Mouse (Mus musculus): ENCODE measurements around the gene Siva1. TPM values are rescaled to one million over a fixed set of nuclear protein-coding genes. Genes with fewer than 3 reads are reported as not detected.

The Siva1 gene
- polyA plus RNA-seq, 1 experiment from 2014 or later: 274 TPM

- Histone ChIP-seq H3K4me1 (ENCODE audit: control insufficient read depth, insufficient read depth, low read length) (peaks cover 52% of the 10 kb centered on the region), H3K27me3 (ENCODE audit: control insufficient read depth, insufficient read depth, low read length) (no peaks in the 10 kb centered on the region), H3K9me3 (ENCODE audit: control insufficient read depth, low read depth, low read length) (no peaks in the 10 kb centered on the region), H3K36me3 (ENCODE audit: control insufficient read depth, insufficient read depth, low read length) (peaks cover 34% of the 10 kb centered on the region), H3K4me2 (replicated peaks; ENCODE audit: low read depth, low read length) (peak overlapping the region; percentile 95), H3K4me3 (ENCODE audit: low read depth, low read length) (peak overlapping the region; percentile 98), H3K27ac (ENCODE audit: low read length) (peak overlapping the region; percentile 98), H3K9ac (replicated peaks; ENCODE audit: low read depth, low read length) (peak overlapping the region; percentile 100)
- no peak for ATAC-seq (ENCODE audit: insufficient number of reproducible peaks, insufficient read depth, low FRiP score, low read depth)
- WGBS: 3% methylated on average over 21 of the region's 21 CpGs
Observed at GRCm38 (mm10) chr12:112672744-112673575, 28.5 kb downstream of the Siva1 start.

- under 1% methylated on average over 40 of the region's 68 CpGs for WGBS
- ATAC-seq (ENCODE audit: insufficient number of reproducible peaks, insufficient read depth, low FRiP score, low read depth): no peak
- H3K4me1 ChIP-seq (ENCODE audit: control insufficient read depth, insufficient read depth, low read length): peaks cover 53% of the 10 kb centered on the region
Observed at GRCm38 (mm10) chr12:112673576-112674091, 29.2 kb downstream of the Siva1 start.

GRCm38 (mm10) chr12:112674132-112675011, 29.9 kb downstream of the Siva1 start, which contains the start of gene Akt1:
Gene Akt1 (minus strand): TSS chr12:112674884.
- Histone ChIP-seq H3K9me3 (ENCODE audit: control insufficient read depth, low read depth, low read length) (no peaks in the 10 kb centered on the region), H3K27me3 (ENCODE audit: control insufficient read depth, insufficient read depth, low read length) (no peaks in the 10 kb centered on the region), H3K4me1 (ENCODE audit: control insufficient read depth, insufficient read depth, low read length) (peaks cover 54% of the 10 kb centered on the region), H3K9ac (replicated peaks; ENCODE audit: low read depth, low read length) (peak within 1 kb of the TSS; percentile 100), H3K4me3 (ENCODE audit: low read depth, low read length) (peak within 1 kb of the TSS; percentile 98), H3K27ac (ENCODE audit: low read length) (peak within 1 kb of the TSS; percentile 98), H3K36me3 (ENCODE audit: control insufficient read depth, insufficient read depth, low read length) (peaks cover 21% of the 10 kb centered on the region; the same call in 1 of the 2 replicates), H3K4me2 (replicated peaks; ENCODE audit: low read depth, low read length) (peak within 1 kb of the TSS; percentile 95)
- peak; percentile 43 for ATAC-seq (ENCODE audit: insufficient number of reproducible peaks, insufficient read depth, low FRiP score, low read depth)
- under 1% methylated on average over 68 of the region's 70 CpGs for WGBS

More at GRCm38 (mm10) chr12:112673576-112674091, 29.2 kb downstream of the Siva1 start:
- no peaks in the 10 kb centered on the region for H3K27me3 ChIP-seq (ENCODE audit: control insufficient read depth, insufficient read depth, low read length)
- peak overlapping the region; percentile 100 for H3K9ac ChIP-seq (replicated peaks; ENCODE audit: low read depth, low read length)
- peaks cover 27% of the 10 kb centered on the region; the same call in 1 of the 2 replicates for H3K36me3 ChIP-seq (ENCODE audit: control insufficient read depth, insufficient read depth, low read length)
- H3K4me3 ChIP-seq (ENCODE audit: low read depth, low read length): peak overlapping the region; percentile 98
- no peaks in the 10 kb centered on the region for H3K9me3 ChIP-seq (ENCODE audit: control insufficient read depth, low read depth, low read length)
- H3K4me2 ChIP-seq (replicated peaks; ENCODE audit: low read depth, low read length): peak overlapping the region; percentile 95
- peak overlapping the region; percentile 98 for H3K27ac ChIP-seq (ENCODE audit: low read length)

- Histone ChIP-seq H3K9ac (replicated peaks; ENCODE audit: low read depth, low read length) (peak overlapping the region; percentile 28), H3K9me3 (ENCODE audit: control insufficient read depth, low read depth, low read length) (no peaks in the 10 kb centered on the region), H3K4me1 (ENCODE audit: control insufficient read depth, insufficient read depth, low read length) (peaks cover 55% of the 10 kb centered on the region), H3K4me3 (ENCODE audit: low read depth, low read length) (peak overlapping the region; percentile 98), H3K36me3 (ENCODE audit: control insufficient read depth, insufficient read depth, low read length) (peaks cover 11% of the 10 kb centered on the region; the same call in 1 of the 2 replicates), H3K27me3 (ENCODE audit: control insufficient read depth, insufficient read depth, low read length) (no peaks in the 10 kb centered on the region), H3K27ac (ENCODE audit: low read length) (peak overlapping the region; percentile 98), H3K4me2 (replicated peaks; ENCODE audit: low read depth, low read length) (peak overlapping the region; percentile 95)
- peak; percentile 19; the same call in 1 of the 2 replicates for ATAC-seq (ENCODE audit: insufficient number of reproducible peaks, insufficient read depth, low FRiP score, low read depth)
- 17% methylated on average over 18 of the region's 18 CpGs for WGBS
Observed at GRCm38 (mm10) chr12:112675245-112676035, 31.0 kb downstream of the Siva1 start.

GRCm38 (mm10) chr12:112677076-112677475, 32.6 kb downstream of the Siva1 start:
- 50% methylated on average over 5 of the region's 5 CpGs for WGBS
- Histone ChIP-seq H3K9ac (replicated peaks; ENCODE audit: low read depth, low read length) (no peak overlapping the region), H3K27me3 (ENCODE audit: control insufficient read depth, insufficient read depth, low read length) (no peaks in the 10 kb centered on the region), H3K4me3 (ENCODE audit: low read depth, low read length) (no peak overlapping the region), H3K4me2 (replicated peaks; ENCODE audit: low read depth, low read length) (no peak overlapping the region), H3K27ac (ENCODE audit: low read length) (no peak overlapping the region), H3K4me1 (ENCODE audit: control insufficient read depth, insufficient read depth, low read length) (peaks cover 39% of the 10 kb centered on the region), H3K9me3 (ENCODE audit: control insufficient read depth, low read depth, low read length) (no peaks in the 10 kb centered on the region), H3K36me3 (ENCODE audit: control insufficient read depth, insufficient read depth, low read length) (no peaks in the 10 kb centered on the region; the same call in 1 of the 2 replicates)
- no peak for ATAC-seq (ENCODE audit: insufficient number of reproducible peaks, insufficient read depth, low FRiP score, low read depth)

GRCm38 (mm10) chr12:112677943-112678554, 33.6 kb downstream of the Siva1 start:
- no peak for ATAC-seq (ENCODE audit: insufficient number of reproducible peaks, insufficient read depth, low FRiP score, low read depth)
- Histone ChIP-seq H3K4me2 (replicated peaks; ENCODE audit: low read depth, low read length) (peak overlapping the region; percentile 94), H3K36me3 (ENCODE audit: control insufficient read depth, insufficient read depth, low read length) (no peaks in the 10 kb centered on the region; the same call in 1 of the 2 replicates), H3K4me1 (ENCODE audit: control insufficient read depth, insufficient read depth, low read length) (peaks cover 31% of the 10 kb centered on the region), H3K27me3 (ENCODE audit: control insufficient read depth, insufficient read depth, low read length) (no peaks in the 10 kb centered on the region), H3K9ac (replicated peaks; ENCODE audit: low read depth, low read length) (peak overlapping the region; percentile 52), H3K4me3 (ENCODE audit: low read depth, low read length) (peak overlapping the region; percentile 71), H3K9me3 (ENCODE audit: control insufficient read depth, low read depth, low read length) (no peaks in the 10 kb centered on the region), H3K27ac (ENCODE audit: low read length) (peak overlapping the region; percentile 95)
- WGBS: 22% methylated on average over 19 of the region's 19 CpGs

- H3K27ac ChIP-seq (ENCODE audit: low read length): peak within 1 kb of the TSS; percentile 95
- no peaks in the 10 kb centered on the region for H3K9me3 ChIP-seq (ENCODE audit: control insufficient read depth, low read depth, low read length)
- peaks cover 33% of the 10 kb centered on the region for H3K4me1 ChIP-seq (ENCODE audit: control insufficient read depth, insufficient read depth, low read length)
- H3K4me2 ChIP-seq (replicated peaks; ENCODE audit: low read depth, low read length): peak within 1 kb of the TSS; percentile 94
- no peaks in the 10 kb centered on the region; the same call in 1 of the 2 replicates for H3K36me3 ChIP-seq (ENCODE audit: control insufficient read depth, insufficient read depth, low read length)
- no peaks in the 10 kb centered on the region for H3K27me3 ChIP-seq (ENCODE audit: control insufficient read depth, insufficient read depth, low read length)
- peak within 1 kb of the TSS; percentile 71 for H3K4me3 ChIP-seq (ENCODE audit: low read depth, low read length)
- ATAC-seq (ENCODE audit: insufficient number of reproducible peaks, insufficient read depth, low FRiP score, low read depth): peak; percentile 46
- H3K9ac ChIP-seq (replicated peaks; ENCODE audit: low read depth, low read length): peak within 1 kb of the TSS; percentile 52
- WGBS: under 1% methylated on average over 60 of the region's 60 CpGs
Observed at GRCm38 (mm10) chr12:112678555-112679026, 34.1 kb downstream of the Siva1 start, which contains the start of gene Zbtb42. Gene Zbtb42 (plus strand): TSS chr12:112678828.

Measured in stomach, embryonic 14.5 days (tissue).